Mouse (Mus musculus): ENCODE measurements around the gene Tmem234. TPM values are rescaled to one million over a fixed set of nuclear protein-coding genes. Genes with fewer than 3 reads are reported as not detected.

Gene Tmem234
- polyA plus RNA-seq, 1 experiment from 2014 or later: 164 TPM

GRCm38 (mm10) chr4:129588865-129589264, 11.6 kb upstream of the Tmem234 start:
- Histone ChIP-seq H3K4me1 (replicated peaks; ENCODE audit: control insufficient read depth, insufficient read depth, low read length) (peaks cover 7% of the 10 kb centered on the region), H3K27me3 (replicated peaks; ENCODE audit: control insufficient read depth, insufficient read depth, low read length) (no peaks in the 10 kb centered on the region), H3K27ac (ENCODE audit: low read length) (no peak overlapping the region), H3K4me2 (ENCODE audit: low read length) (no peak overlapping the region), H3K36me3 (ENCODE audit: control insufficient read depth, insufficient read depth) (peaks cover 27% of the 10 kb centered on the region), H3K9ac (replicated peaks; ENCODE audit: low read depth, low read length) (no peak overlapping the region), H3K4me3 (replicated peaks; ENCODE audit: low read length) (no peak overlapping the region), H3K9me3 (ENCODE audit: control insufficient read depth, low read length) (no peaks in the 10 kb centered on the region)
- no peak for ATAC-seq
- 82% methylated on average over 4 of the region's 4 CpGs for WGBS

GRCm38 (mm10) chr4:129608426-129609025, 8.1 kb downstream of the Tmem234 start:
- WGBS: 37% methylated on average over 7 of the region's 7 CpGs
- Histone ChIP-seq H3K4me3 (replicated peaks; ENCODE audit: low read length) (no peak overlapping the region), H3K4me2 (ENCODE audit: low read length) (no peak overlapping the region), H3K9me3 (ENCODE audit: control insufficient read depth, low read length) (no peaks in the 10 kb centered on the region), H3K36me3 (ENCODE audit: control insufficient read depth, insufficient read depth) (peaks cover 19% of the 10 kb centered on the region), H3K4me1 (replicated peaks; ENCODE audit: control insufficient read depth, insufficient read depth, low read length) (no peaks in the 10 kb centered on the region), H3K27me3 (replicated peaks; ENCODE audit: control insufficient read depth, insufficient read depth, low read length) (no peaks in the 10 kb centered on the region), H3K27ac (ENCODE audit: low read length) (no peak overlapping the region), H3K9ac (replicated peaks; ENCODE audit: low read depth, low read length) (peak overlapping the region; percentile 49)
- ATAC-seq: peak; percentile 89

GRCm38 (mm10) chr4:129609139-129609631, 8.7 kb downstream of the Tmem234 start:
- peaks cover 4% of the 10 kb centered on the region for H3K4me1 ChIP-seq (replicated peaks; ENCODE audit: control insufficient read depth, insufficient read depth, low read length)
- H3K4me3 ChIP-seq (replicated peaks; ENCODE audit: low read length): no peak overlapping the region
- H3K27me3 ChIP-seq (replicated peaks; ENCODE audit: control insufficient read depth, insufficient read depth, low read length): no peaks in the 10 kb centered on the region
- ATAC-seq: no peak
- H3K9ac ChIP-seq (replicated peaks; ENCODE audit: low read depth, low read length): no peak overlapping the region
- WGBS: 89% methylated on average over 12 of the region's 12 CpGs
- no peak overlapping the region for H3K27ac ChIP-seq (ENCODE audit: low read length)
- no peak overlapping the region for H3K4me2 ChIP-seq (ENCODE audit: low read length)
- H3K36me3 ChIP-seq (ENCODE audit: control insufficient read depth, insufficient read depth): peaks cover 15% of the 10 kb centered on the region
- no peaks in the 10 kb centered on the region for H3K9me3 ChIP-seq (ENCODE audit: control insufficient read depth, low read length)

GRCm38 (mm10) chr4:129610026-129610425, 9.6 kb downstream of the Tmem234 start:
- WGBS: 77% methylated on average over 4 of the region's 4 CpGs
- ATAC-seq: no peak
- Histone ChIP-seq H3K4me1 (replicated peaks; ENCODE audit: control insufficient read depth, insufficient read depth, low read length) (peaks cover 5% of the 10 kb centered on the region), H3K4me3 (replicated peaks; ENCODE audit: low read length) (no peak overlapping the region), H3K27me3 (replicated peaks; ENCODE audit: control insufficient read depth, insufficient read depth, low read length) (no peaks in the 10 kb centered on the region), H3K9me3 (ENCODE audit: control insufficient read depth, low read length) (no peaks in the 10 kb centered on the region), H3K27ac (ENCODE audit: low read length) (no peak overlapping the region), H3K36me3 (ENCODE audit: control insufficient read depth, insufficient read depth) (peaks cover 15% of the 10 kb centered on the region), H3K9ac (replicated peaks; ENCODE audit: low read depth, low read length) (no peak overlapping the region), H3K4me2 (ENCODE audit: low read length) (no peak overlapping the region)

GRCm38 (mm10) chr4:129610472-129610871, 10.0 kb downstream of the Tmem234 start:
- Histone ChIP-seq H3K27me3 (replicated peaks; ENCODE audit: control insufficient read depth, insufficient read depth, low read length) (no peaks in the 10 kb centered on the region), H3K36me3 (ENCODE audit: control insufficient read depth, insufficient read depth) (peaks cover 15% of the 10 kb centered on the region), H3K4me2 (ENCODE audit: low read length) (no peak overlapping the region), H3K4me3 (replicated peaks; ENCODE audit: low read length) (no peak overlapping the region), H3K9ac (replicated peaks; ENCODE audit: low read depth, low read length) (no peak overlapping the region), H3K27ac (ENCODE audit: low read length) (no peak overlapping the region), H3K9me3 (ENCODE audit: control insufficient read depth, low read length) (no peaks in the 10 kb centered on the region), H3K4me1 (replicated peaks; ENCODE audit: control insufficient read depth, insufficient read depth, low read length) (peaks cover 5% of the 10 kb centered on the region)
- ATAC-seq: no peak
- 55% methylated on average over 4 of the region's 4 CpGs for WGBS

GRCm38 (mm10) chr4:129614093-129614492, 13.6 kb downstream of the Tmem234 start, which contains the start of gene Dcdc2b:
Gene Dcdc2b, minus strand, starts transcription at chr4:129614257.
- Histone ChIP-seq H3K27ac (ENCODE audit: low read length) (no peak within 1 kb of the TSS), H3K9ac (replicated peaks; ENCODE audit: low read depth, low read length) (no peak within 1 kb of the TSS), H3K4me1 (replicated peaks; ENCODE audit: control insufficient read depth, insufficient read depth, low read length) (peaks cover 18% of the 10 kb centered on the region), H3K9me3 (ENCODE audit: control insufficient read depth, low read length) (no peaks in the 10 kb centered on the region), H3K27me3 (replicated peaks; ENCODE audit: control insufficient read depth, insufficient read depth, low read length) (no peaks in the 10 kb centered on the region), H3K4me3 (replicated peaks; ENCODE audit: low read length) (no peak within 1 kb of the TSS), H3K4me2 (ENCODE audit: low read length) (no peak within 1 kb of the TSS), H3K36me3 (ENCODE audit: control insufficient read depth, insufficient read depth) (no peaks in the 10 kb centered on the region)
- ATAC-seq: no peak
- WGBS: 74% methylated on average over 6 of the region's 6 CpGs

- Histone ChIP-seq H3K27me3 (replicated peaks; ENCODE audit: control insufficient read depth, insufficient read depth, low read length) (no peaks in the 10 kb centered on the region), H3K4me2 (ENCODE audit: low read length) (no peak overlapping the region), H3K9ac (replicated peaks; ENCODE audit: low read depth, low read length) (no peak overlapping the region), H3K27ac (ENCODE audit: low read length) (no peak overlapping the region), H3K4me3 (replicated peaks; ENCODE audit: low read length) (no peak overlapping the region), H3K4me1 (replicated peaks; ENCODE audit: control insufficient read depth, insufficient read depth, low read length) (peaks cover 21% of the 10 kb centered on the region), H3K36me3 (ENCODE audit: control insufficient read depth, insufficient read depth) (no peaks in the 10 kb centered on the region), H3K9me3 (ENCODE audit: control insufficient read depth, low read length) (no peaks in the 10 kb centered on the region)
- no peak for ATAC-seq
- WGBS: 90% methylated on average over 9 of the region's 9 CpGs
These were observed 15.4 kb downstream of the Tmem234 start for GRCm38 (mm10) chr4:129615801-129616290.

- Histone ChIP-seq H3K27me3 (replicated peaks; ENCODE audit: control insufficient read depth, insufficient read depth, low read length) (no peaks in the 10 kb centered on the region), H3K4me1 (replicated peaks; ENCODE audit: control insufficient read depth, insufficient read depth, low read length) (peaks cover 23% of the 10 kb centered on the region), H3K27ac (ENCODE audit: low read length) (no peak overlapping the region), H3K36me3 (ENCODE audit: control insufficient read depth, insufficient read depth) (no peaks in the 10 kb centered on the region), H3K9ac (replicated peaks; ENCODE audit: low read depth, low read length) (no peak overlapping the region), H3K4me2 (ENCODE audit: low read length) (no peak overlapping the region), H3K4me3 (replicated peaks; ENCODE audit: low read length) (no peak overlapping the region), H3K9me3 (ENCODE audit: control insufficient read depth, low read length) (no peaks in the 10 kb centered on the region)
- 96% methylated on average over 3 of the region's 3 CpGs for WGBS
- ATAC-seq: no peak
These were observed 16.2 kb downstream of the Tmem234 start for GRCm38 (mm10) chr4:129616631-129617030.

- Histone ChIP-seq H3K4me2 (ENCODE audit: low read length) (no peak overlapping the region), H3K27ac (ENCODE audit: low read length) (no peak overlapping the region), H3K27me3 (replicated peaks; ENCODE audit: control insufficient read depth, insufficient read depth, low read length) (no peaks in the 10 kb centered on the region), H3K4me3 (replicated peaks; ENCODE audit: low read length) (no peak overlapping the region), H3K36me3 (ENCODE audit: control insufficient read depth, insufficient read depth) (no peaks in the 10 kb centered on the region), H3K9ac (replicated peaks; ENCODE audit: low read depth, low read length) (no peak overlapping the region), H3K4me1 (replicated peaks; ENCODE audit: control insufficient read depth, insufficient read depth, low read length) (peaks cover 28% of the 10 kb centered on the region), H3K9me3 (ENCODE audit: control insufficient read depth, low read length) (no peaks in the 10 kb centered on the region)
- WGBS: 95% methylated on average over 7 of the region's 7 CpGs
- ATAC-seq: no peak
These were observed 16.7 kb downstream of the Tmem234 start for GRCm38 (mm10) chr4:129617121-129617641.
